Mouse (Mus musculus) forebrain, embryonic 14.5 days (tissue): Measurements from ENCODE around the gene Rsrc2. TPM values are rescaled to one million over a fixed set of nuclear protein-coding genes. Genes with fewer than 3 reads are reported as not detected.

ENCODE experiments used
- ATAC-seq: fragments of 200-750 bp; cut with Nextera tagmentation; 2 replicates; pipeline ENCODE4 v1.8.0; 2017; ENCODE audit warnings: mild to moderate bottlenecking, moderate library complexity
- DNase-seq: peaks from one replicate; pipeline ENCODE4 v3.0.0-alpha.2; 2015; ENCODE audit warnings: low spot score
- H3K27ac ChIP-seq: fragments of 300-500 bp; sonication (generic); 2 replicates; pipeline ENCODE4 v1.5.1; 2014; ENCODE audit warnings: low read depth, mild to moderate bottlenecking, control low read depth, low read length, moderate library complexity
- H3K27me3 ChIP-seq: fragments of 300-500 bp; sonication (generic); replicated peaks from 2 replicates; pipeline ENCODE4 v1.6.1; 2014; ENCODE audit warnings: low read length, control low read depth, mixed read lengths; ENCODE audit not compliant: control insufficient read depth, insufficient read depth
- H3K36me3 ChIP-seq: fragments of 300-500 bp; sonication (generic); 2 replicates; pipeline ENCODE4 v1.6.1; 2014; ENCODE audit warnings: low read length, control low read depth; ENCODE audit not compliant: control insufficient read depth, insufficient read depth
- H3K4me1 ChIP-seq: fragments of 300-500 bp; sonication (generic); 2 replicates; pipeline ENCODE4 v1.6.1; 2014; ENCODE audit warnings: antibody characterized with exemption, low read length, control low read depth; ENCODE audit not compliant: control insufficient read depth, insufficient read depth
- H3K4me2 ChIP-seq: fragments of 300-500 bp; sonication (generic); 2 replicates; pipeline ENCODE4 v1.6.1; 2014; ENCODE audit warnings: mild to moderate bottlenecking, control low read depth, low read length
- H3K4me3 ChIP-seq: fragments of 300-500 bp; sonication (generic); 2 replicates; pipeline ENCODE4 v1.5.1; 2014; ENCODE audit warnings: low read depth, low read length, control low read depth
- H3K9ac ChIP-seq: fragments of 300-500 bp; sonication (generic); 2 replicates; pipeline ENCODE4 v1.6.1; 2014; ENCODE audit warnings: mild to moderate bottlenecking, low read length, control low read depth, moderate library complexity
- H3K9me3 ChIP-seq: fragments of 300-500 bp; sonication (generic); replicated peaks from 2 replicates; pipeline ENCODE4 v1.6.1; 2016; ENCODE audit warnings: low read length, control low read depth, mixed read lengths; ENCODE audit not compliant: control insufficient read depth
- WGBS: fragments of 180-500 bp; shearing (Covaris S2); extraction: QIAGEN DNeasy Blood & Tissue Kit; methylation state at CpG from one replicate; pipeline ENCODE4 v1.1.7; 2014; 5-methylcytosine and 5-hydroxymethylcytosine counted together
- polyA plus RNA-seq: library from polyadenylated mRNA; unstranded; fragments of >200 nt; fragmentation: Nextera tagmentation; extraction: Ambion mirVana; gene quantifications from 2 replicates; pipeline ENCODE4 v1.2.1, GENCODE M21; 2014

Gene Rsrc2
- polyA plus RNA-seq, 1 experiment from 2014 or later = 126 TPM

GRCm38 (mm10) chr5:123683377-123684220, 65.6 kb downstream of the Rsrc2 start:
- H3K9ac ChIP-seq = peak overlapping the region; percentile 99
- peak; percentile 72 for ATAC-seq
- H3K4me3 ChIP-seq = peak overlapping the region; percentile 96
- under 1% methylated on average over 75 of the region's 92 CpGs for WGBS
- no peaks in the 10 kb centered on the region for H3K27me3 ChIP-seq
- H3K4me2 ChIP-seq = peak overlapping the region; percentile 69
- H3K4me1 ChIP-seq = peaks cover 19% of the 10 kb centered on the region
- peak; percentile 60 for DNase-seq
- H3K9me3 ChIP-seq = no peaks in the 10 kb centered on the region
- H3K27ac ChIP-seq = peak overlapping the region; percentile 99
- no peaks in the 10 kb centered on the region for H3K36me3 ChIP-seq

- no peaks in the 10 kb centered on the region for H3K27me3 ChIP-seq
- no peaks in the 10 kb centered on the region for H3K9me3 ChIP-seq
- WGBS = under 1% methylated on average over 6 of the region's 6 CpGs
- H3K4me2 ChIP-seq = peak overlapping the region; percentile 69
- DNase-seq (peak; percentile 60), ATAC-seq (peak; percentile 27; the same call in 1 of the 2 replicates)
- peak overlapping the region; percentile 99 for H3K27ac ChIP-seq
- H3K4me1 ChIP-seq = peaks cover 19% of the 10 kb centered on the region
- no peaks in the 10 kb centered on the region for H3K36me3 ChIP-seq
- H3K4me3 ChIP-seq = peak overlapping the region; percentile 96
- peak overlapping the region; percentile 99 for H3K9ac ChIP-seq
Measured at GRCm38 (mm10) chr5:123683043-123683376, 66.2 kb downstream of the Rsrc2 start.

GRCm38 (mm10) chr5:123682372-123682771, 66.8 kb downstream of the Rsrc2 start:
- WGBS = 47% methylated on average over 4 of the region's 4 CpGs
- DNase-seq (no peak), ATAC-seq (no peak)
- peak overlapping the region; percentile 99 for H3K9ac ChIP-seq
- H3K4me1 ChIP-seq = peaks cover 19% of the 10 kb centered on the region
- peak overlapping the region; percentile 96 for H3K4me3 ChIP-seq
- H3K4me2 ChIP-seq = peak overlapping the region; percentile 69
- no peak overlapping the region for H3K27ac ChIP-seq
- no peaks in the 10 kb centered on the region for H3K27me3 ChIP-seq
- 0 out of 2 replicates have a peak, but pooled peaks cover 1% of the 10 kb centered on the region for H3K36me3 ChIP-seq
- no peaks in the 10 kb centered on the region for H3K9me3 ChIP-seq

GRCm38 (mm10) chr5:123679546-123680263, 69.5 kb downstream of the Rsrc2 start:
- 0 out of 2 replicates have a peak, but pooled peaks cover 3% of the 10 kb centered on the region for H3K36me3 ChIP-seq
- H3K27ac ChIP-seq = peak overlapping the region; percentile 2; the same call in 1 of the 2 replicates
- ATAC-seq = no peak
- H3K4me3 ChIP-seq = no peak overlapping the region
- H3K27me3 ChIP-seq = no peaks in the 10 kb centered on the region
- 29% methylated on average over 5 of the region's 5 CpGs for WGBS
- no peak overlapping the region for H3K9ac ChIP-seq
- peak; percentile 82 for DNase-seq
- peaks cover 16% of the 10 kb centered on the region for H3K4me1 ChIP-seq
- no peaks in the 10 kb centered on the region for H3K9me3 ChIP-seq
- no peak overlapping the region for H3K4me2 ChIP-seq

- H3K9ac ChIP-seq = no peak overlapping the region
- no peaks in the 10 kb centered on the region for H3K27me3 ChIP-seq
- H3K4me1 ChIP-seq = peaks cover 16% of the 10 kb centered on the region
- H3K4me2 ChIP-seq = no peak overlapping the region
- DNase-seq = no peak
- 0 out of 2 replicates have a peak, but pooled peaks cover 3% of the 10 kb centered on the region for H3K36me3 ChIP-seq
- no peak for ATAC-seq
- no peak overlapping the region for H3K4me3 ChIP-seq
- H3K27ac ChIP-seq = peak overlapping the region; percentile 2; the same call in 1 of the 2 replicates
- no peaks in the 10 kb centered on the region for H3K9me3 ChIP-seq
- 77% methylated on average over 3 of the region's 3 CpGs for WGBS
Measured at GRCm38 (mm10) chr5:123679106-123679505, 70.1 kb downstream of the Rsrc2 start.

Other genes with a start within 250 kb of the Rsrc2 start
- 1.6 and 2.3 TPM in 2 replicates for gene B3gnt4, start 239.0 kb downstream of the Rsrc2 start, polyA plus RNA-seq
- 133 and 137 TPM in 2 replicates for gene Diablo, start 225.2 kb downstream of the Rsrc2 start, polyA plus RNA-seq
- 2.1 and 2.3 TPM in 2 replicates for gene Gm49027, start 223.9 kb downstream of the Rsrc2 start, polyA plus RNA-seq
- 43.3 and 51.2 TPM in 2 replicates for gene Vps33a, start 176.4 kb downstream of the Rsrc2 start, polyA plus RNA-seq
- gene Clip1, start 64.8 kb downstream of the Rsrc2 start, polyA plus RNA-seq = 45.9 and 55.6 TPM in 2 replicates
- 70.3 and 79.8 TPM in 2 replicates for gene Zcchc8, start 28.3 kb downstream of the Rsrc2 start, polyA plus RNA-seq
- 11.4 and 12.9 TPM in 2 replicates for gene Kntc1, start 302 bp upstream of the Rsrc2 start, polyA plus RNA-seq
- gene Hcar2, start 116.1 kb upstream of the Rsrc2 start, polyA plus RNA-seq = not detected in 2 replicates
- gene Hcar1, start 130.6 kb upstream of the Rsrc2 start, polyA plus RNA-seq = 0.17 and 0.27 TPM in 2 replicates
- 95.3 and 127 TPM in 2 replicates for gene Denr, start 157.8 kb upstream of the Rsrc2 start, polyA plus RNA-seq
- gene Gm43518, start 178.0 kb upstream of the Rsrc2 start, polyA plus RNA-seq = 0.70 and 0.88 TPM in 2 replicates
- 4.3 and 5.3 TPM in 2 replicates for gene Ccdc62, start 181.3 kb upstream of the Rsrc2 start, polyA plus RNA-seq
- 12.4 and 27.1 TPM in 2 replicates for gene Hip1r, start 224.2 kb upstream of the Rsrc2 start, polyA plus RNA-seq